Mouse (Mus musculus) erythroid progenitor cell, adult 5-6 weeks (primary cell): ENCODE results near the gene Socs3. TPM values are rescaled to one million over a fixed set of nuclear protein-coding genes. Genes with fewer than 3 reads are reported as not detected.

Source experiments
- ATAC-seq: replicated peaks from 2 replicates; pipeline ENCODE4 v1.8.0; 2016; ENCODE audit warnings: moderate number of reproducible peaks, mild to moderate bottlenecking, moderate TSS enrichment, inconsistent platforms; ENCODE audit not compliant: poor library complexity, low FRiP score, severe bottlenecking
- total RNA-seq, 2 experiments: library from RNA; stranded (forward) in 1 of 2; stranded (reverse) in 1 of 2; fragments of 150-400 nt in 1 of 2; fragments of 186-747, 209-891 nt in 1 of 2; gene quantifications; 2 replicates each; pipeline versions ENCODE4 v1.2.3 to v1.2.4; 2015 to 2017; ENCODE audit warnings: low replicate concordance in 2 of 2

Socs3 gene
- total RNA-seq, 2 experiments from 2014 or later = 1.3 TPM; not detected in 1

DNA sequence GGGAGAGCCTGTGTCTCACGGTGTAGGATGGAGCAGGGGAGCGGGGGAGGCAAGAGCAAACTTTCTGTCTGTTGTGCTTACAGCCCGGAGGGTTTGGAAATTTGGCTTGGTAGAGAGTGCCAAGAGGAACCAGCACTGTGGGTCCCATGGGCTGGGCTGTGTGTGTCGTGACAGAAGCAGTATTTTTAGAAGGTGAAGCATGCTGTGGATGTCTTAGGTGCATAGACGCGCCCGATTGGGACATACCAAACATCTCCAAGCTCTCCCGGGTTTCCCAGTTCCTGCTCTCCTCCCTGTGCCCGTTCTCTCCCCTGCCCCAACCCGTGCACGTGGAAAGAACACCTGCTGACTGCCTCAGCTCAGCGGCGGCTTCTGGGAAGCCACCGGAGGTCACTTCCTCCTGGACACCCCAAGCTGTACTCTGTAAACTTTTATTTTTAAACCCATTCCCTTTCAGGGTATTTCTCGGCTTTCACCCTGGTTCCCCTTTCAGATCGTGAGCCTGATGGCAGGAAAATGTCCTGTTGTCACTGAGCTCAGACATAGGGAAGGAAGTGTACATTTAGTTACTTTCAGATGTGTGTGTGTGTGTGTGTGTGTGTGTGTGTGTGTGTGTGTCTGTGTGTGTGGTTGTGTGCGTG, 10.0 kb downstream of the Socs3 start:
- no peak for ATAC-seq

DNA sequence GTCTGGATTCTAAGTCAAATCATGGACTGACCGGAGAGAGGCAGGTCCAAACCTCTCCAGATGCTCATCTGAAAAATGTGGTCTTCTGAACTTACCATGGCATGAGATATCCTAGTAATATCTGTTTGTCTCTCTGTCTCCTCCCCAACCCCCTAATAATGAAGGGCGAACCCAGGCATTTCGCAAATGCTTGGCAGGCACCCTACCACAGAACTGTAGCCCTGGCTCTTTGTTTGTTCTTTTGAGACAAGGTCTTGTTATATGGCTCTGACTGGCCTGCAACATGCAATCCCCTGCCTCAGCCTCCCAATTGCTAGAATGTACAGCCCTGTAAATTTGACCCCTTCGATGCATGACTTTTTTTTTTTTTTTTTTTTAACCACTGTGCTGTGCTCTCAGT, 10.7 kb downstream of the Socs3 start:
- ATAC-seq = no peak

- no peak for ATAC-seq
Observed at GRCm38 (mm10) chr11:117958197-117958596, 11.7 kb downstream of the Socs3 start.

GRCm38 (mm10) chr11:117955621-117956020, 14.2 kb downstream of the Socs3 start:
- ATAC-seq = no peak

DNA sequence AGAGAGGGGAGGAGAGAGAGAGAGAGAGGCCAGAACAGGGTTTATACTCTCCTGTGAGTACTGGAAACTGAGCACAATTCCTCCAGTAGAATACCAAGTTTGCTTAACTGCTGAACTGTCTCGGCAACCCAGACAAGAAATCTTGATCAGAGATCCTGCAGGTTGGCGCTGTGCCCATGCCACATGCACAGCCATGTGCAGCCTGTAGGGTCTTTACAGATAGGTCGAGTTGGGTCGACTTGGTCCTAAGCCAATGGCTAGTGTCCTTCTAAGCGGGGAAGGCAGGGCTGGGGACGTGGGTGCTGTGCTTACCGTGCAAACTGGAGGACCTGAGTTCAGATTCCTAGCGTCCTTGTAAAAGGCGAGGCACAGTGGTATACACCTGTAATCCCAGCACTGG, 15.0 kb downstream of the Socs3 start:
- ATAC-seq = no peak

DNA sequence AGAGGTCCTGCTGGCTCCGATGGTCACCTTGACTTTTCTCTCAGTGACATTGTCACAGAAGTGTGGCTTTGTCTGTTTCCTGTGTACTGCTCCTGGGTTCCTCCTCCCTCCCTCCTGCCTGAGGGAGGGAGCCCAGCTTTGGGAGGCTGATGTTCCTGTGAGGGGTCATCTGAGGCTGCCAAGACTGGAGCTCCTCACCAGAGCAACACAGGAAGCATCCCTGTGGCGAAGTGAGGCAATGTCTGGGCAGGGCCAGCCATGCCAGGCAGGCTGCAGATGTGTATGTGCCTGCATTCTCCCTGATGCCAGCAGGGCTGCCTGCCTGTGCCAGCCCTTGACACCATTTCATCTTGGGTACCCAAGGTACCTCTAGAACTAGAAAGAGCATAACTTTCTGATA, 15.8 kb downstream of the Socs3 start:
- ATAC-seq = no peak

DNA sequence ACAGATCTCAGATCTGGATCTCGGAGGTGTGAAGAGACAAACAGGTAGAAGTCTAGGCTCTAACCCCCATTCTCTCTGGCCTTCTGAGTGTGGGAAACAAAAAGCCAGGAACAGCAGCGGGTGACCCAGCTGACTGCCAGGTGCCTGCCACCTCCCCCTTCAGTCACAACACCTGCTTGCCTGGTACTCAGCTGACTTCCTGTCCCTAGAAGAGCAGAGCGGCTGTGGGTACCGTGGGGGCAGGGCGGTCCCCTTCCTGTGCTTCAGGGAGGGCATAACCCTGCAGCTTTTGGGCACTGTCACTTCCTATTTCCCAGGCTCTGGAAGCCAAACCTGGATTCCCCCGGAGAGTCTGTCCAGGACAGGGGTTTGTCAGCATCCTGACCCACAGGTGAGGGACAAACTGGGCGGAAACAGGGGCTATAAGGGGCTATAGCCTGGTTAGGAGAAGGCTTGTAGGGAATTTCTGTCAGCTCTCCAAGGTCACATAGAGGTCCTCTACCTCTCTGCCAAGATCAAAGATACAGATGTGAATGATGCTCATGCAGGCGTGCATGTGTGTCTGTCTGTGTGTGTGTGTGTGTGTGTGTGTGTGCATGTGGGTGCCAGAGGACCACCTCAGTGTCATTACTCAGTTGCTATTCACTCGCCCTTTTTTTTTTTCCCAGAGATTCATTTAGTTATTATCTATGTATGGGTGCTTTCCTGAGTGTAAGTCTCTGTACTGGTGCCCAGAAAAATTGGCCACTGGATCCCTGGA, 17.5 kb downstream of the Socs3 start:
- no peak for ATAC-seq

DNA sequence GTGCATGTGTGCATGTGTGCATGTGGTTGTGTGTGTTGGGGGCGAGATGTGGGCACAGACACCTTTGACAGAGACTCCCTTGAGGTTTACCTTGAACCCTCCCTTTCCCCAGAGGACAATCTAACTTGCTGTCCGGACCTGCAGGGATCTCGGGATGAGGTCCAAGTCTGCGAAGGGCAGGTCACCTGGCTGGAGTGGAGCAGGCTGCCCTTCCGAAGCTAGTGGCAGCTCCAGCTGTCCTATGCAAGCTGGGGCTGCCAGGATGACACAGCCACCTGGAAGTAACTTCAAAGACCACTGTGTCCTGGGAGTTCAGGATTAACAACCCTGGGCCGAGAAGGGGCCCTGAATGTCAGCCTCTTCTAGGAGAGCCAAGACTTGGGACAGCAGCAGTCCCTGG, 18.5 kb downstream of the Socs3 start:
- ATAC-seq = no peak

GRCm38 (mm10) chr11:117949392-117950091, 20.3 kb downstream of the Socs3 start:
- no peak for ATAC-seq

DNA sequence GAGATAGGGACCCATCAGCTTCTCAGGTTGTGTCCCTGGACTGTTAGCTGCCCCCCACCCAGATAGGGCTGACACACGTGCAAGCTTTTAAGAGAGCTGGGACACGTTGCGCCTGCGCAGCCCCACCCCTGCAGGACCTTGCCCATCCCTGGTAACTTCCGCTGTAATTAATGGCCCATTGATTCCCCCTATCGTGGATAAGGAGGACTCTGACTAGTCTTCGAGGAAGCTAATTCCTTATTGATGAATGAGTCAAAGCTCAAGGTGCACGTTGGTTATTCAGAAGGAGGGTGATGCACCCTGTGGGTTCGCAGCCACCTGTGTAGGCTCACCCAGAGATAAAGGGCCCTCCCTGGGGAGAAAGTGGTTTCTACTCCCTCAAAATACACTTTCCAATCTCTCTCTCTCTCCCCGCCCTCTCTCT, 22.8 kb downstream of the Socs3 start:
- no peak for ATAC-seq

DNA sequence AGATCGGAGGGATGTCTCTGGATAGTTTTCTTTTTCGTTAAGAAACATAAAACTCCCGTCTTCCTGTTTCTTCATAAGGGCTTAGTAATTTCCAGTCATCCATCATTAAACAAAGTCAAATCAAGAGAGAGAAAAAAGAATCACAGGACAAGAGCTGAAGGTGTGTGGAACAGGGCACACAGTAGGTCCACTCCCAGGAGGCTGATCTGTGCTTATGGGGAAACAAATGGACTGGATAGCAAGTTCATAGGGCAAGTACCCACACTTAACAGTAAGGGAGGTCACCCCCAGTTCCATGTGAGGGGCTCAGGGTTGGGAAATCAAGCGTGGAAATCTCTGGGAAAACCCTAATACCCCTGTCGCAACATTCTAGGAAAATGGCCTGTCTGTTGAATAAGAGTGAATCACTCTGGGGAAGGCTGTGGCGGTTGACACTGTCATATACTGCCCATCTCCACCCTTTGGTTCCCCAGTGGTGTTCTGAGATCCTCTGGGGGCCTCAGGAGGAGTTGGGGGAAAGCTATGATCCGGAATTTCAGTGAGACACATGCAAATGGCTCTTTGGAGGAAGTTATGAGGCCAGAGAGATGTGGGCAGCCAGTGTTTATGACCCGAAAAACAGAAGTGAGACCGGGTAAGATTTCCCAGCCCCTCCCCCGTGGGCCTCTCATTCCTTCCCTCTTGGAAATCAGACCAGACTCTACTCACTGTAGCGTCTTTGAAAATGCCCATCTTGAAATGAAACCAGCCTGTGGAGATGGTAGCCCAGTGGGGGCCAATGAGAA, 23.5 kb downstream of the Socs3 start:
- no peak for ATAC-seq

GRCm38 (mm10) chr11:117941848-117942247, 28.0 kb downstream of the Socs3 start:
- no peak for ATAC-seq

- no peak for ATAC-seq
Observed at GRCm38 (mm10) chr11:117941325-117941834, 28.5 kb downstream of the Socs3 start.

DNA sequence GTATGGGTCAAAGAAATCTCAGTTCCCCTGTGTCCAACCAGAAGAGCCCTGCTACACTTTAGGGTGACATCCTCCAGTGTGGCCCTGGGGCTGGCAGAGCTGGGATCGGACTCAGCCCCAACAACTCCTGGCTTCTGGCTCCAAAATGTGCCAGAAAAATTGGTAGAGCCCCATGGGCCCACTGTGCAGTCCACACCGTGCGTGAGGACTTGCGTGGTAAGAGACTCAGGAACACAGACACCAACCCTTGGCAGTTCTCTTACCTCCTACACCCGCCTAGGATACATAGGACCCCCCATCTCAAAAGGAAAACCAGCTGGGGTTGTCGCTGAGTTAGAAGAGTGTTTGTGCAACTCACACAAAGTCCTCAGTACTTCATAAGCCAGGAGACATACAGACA, 29.0 kb downstream of the Socs3 start:
- ATAC-seq = peak; percentile 15; the same call in 1 of the 2 replicates

GRCm38 (mm10) chr11:117939741-117940285, 30.0 kb downstream of the Socs3 start:
- no peak for ATAC-seq

DNA sequence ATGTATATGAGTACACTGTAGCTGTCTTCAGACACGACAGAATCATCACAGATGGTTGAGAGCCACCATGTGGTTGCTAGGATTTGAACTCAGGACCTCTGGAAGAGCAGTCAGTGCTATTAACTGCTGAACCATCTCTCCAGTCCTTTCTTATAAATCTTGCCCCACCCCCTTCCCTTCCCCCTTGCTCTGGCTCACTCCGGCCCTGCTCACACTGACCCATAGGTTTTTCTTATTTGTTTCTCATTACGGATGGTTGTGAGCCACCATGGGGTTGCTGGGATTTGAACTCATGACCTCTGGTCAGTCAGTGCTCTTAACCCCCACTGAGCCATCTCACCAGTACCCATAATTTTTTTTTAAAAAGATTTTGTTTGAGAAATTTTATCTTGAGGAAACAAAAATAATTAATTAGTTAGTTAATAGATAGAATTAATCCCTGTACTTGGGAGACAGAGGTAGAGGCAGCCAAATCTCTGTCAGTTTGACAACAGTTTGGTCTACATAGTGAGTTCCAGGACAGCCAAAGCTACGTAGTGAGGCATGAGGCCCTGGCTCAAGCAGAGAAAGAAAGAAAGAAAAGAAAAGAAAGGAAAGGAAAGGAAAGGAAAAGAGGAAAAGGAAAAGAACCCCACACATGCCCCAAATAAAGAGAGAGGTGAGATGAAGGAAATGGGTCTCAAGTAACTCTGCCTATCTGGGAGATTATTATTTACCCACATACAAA, 30.7 kb downstream of the Socs3 start:
- no peak for ATAC-seq

- no peak for ATAC-seq
Observed at GRCm38 (mm10) chr11:117936202-117936601, 33.6 kb downstream of the Socs3 start.

GRCm38 (mm10) chr11:117935616-117936015, 34.2 kb downstream of the Socs3 start:
- no peak for ATAC-seq
